Mouse (Mus musculus) C2C12 (cell line): ENCODE data around the gene Car10. TPM values are rescaled to one million over a fixed set of nuclear protein-coding genes. Genes with fewer than 3 reads are reported as not detected.

Experiments used
- H3K27me3 ChIP-seq: one replicate; pipeline ENCODE4 v1.6.1; 2011; ENCODE audit not compliant: control insufficient read depth, insufficient read depth, insufficient read length
- H3K36me3 ChIP-seq: one replicate; pipeline ENCODE4 v1.6.1; 2011; ENCODE audit not compliant: control insufficient read depth, insufficient read depth
- H3K4me3 ChIP-seq: one replicate; pipeline ENCODE4 v1.5.1; 2011; ENCODE audit warnings: mild to moderate bottlenecking, control low read depth; ENCODE audit not compliant: poor library complexity, insufficient read depth, severe bottlenecking
- H3K79me2 ChIP-seq: one replicate; pipeline ENCODE4 v1.6.1; 2011; ENCODE audit not compliant: control insufficient read depth, insufficient read depth
- H3K79me3 ChIP-seq: one replicate; pipeline ENCODE4 v1.6.1; 2011; ENCODE audit warnings: low read depth, control low read depth
- H3ac ChIP-seq: one replicate; pipeline ENCODE3; 2011; ENCODE audit warnings: low read depth; ENCODE audit not compliant: control insufficient read depth, insufficient read length
- CEBPB ChIP-seq: IDR thresholded peaks from one replicate; pipeline ENCODE4 v1.6.1; 2011; ENCODE audit warnings: low read depth, mild to moderate bottlenecking, control low read depth, moderate library complexity
- CTCF ChIP-seq: IDR thresholded peaks from one replicate; pipeline ENCODE4 v1.5.1; 2011; ENCODE audit not compliant: control insufficient read depth, insufficient read depth, insufficient read length
- FOSL1 ChIP-seq: IDR thresholded peaks from one replicate; pipeline ENCODE4 v1.8.0; 2011; ENCODE audit warnings: mild to moderate bottlenecking, low read length; ENCODE audit not compliant: poor library complexity, insufficient read depth, severe bottlenecking
- MAX ChIP-seq: IDR thresholded peaks from one replicate; pipeline ENCODE4 v1.6.1; 2011; ENCODE audit warnings: mild to moderate bottlenecking, control low read depth
- MYOD1 ChIP-seq: IDR thresholded peaks from one replicate; pipeline ENCODE4 v1.6.1; 2011; ENCODE audit warnings: low read depth; ENCODE audit not compliant: control insufficient read depth, insufficient read length
- MYOG ChIP-seq: IDR thresholded peaks from one replicate; pipeline ENCODE4 v1.6.1; 2011; ENCODE audit not compliant: control insufficient read depth, insufficient read length; ENCODE audit errors: extremely low read depth
- USF1 ChIP-seq: IDR thresholded peaks from one replicate; pipeline ENCODE4 v1.6.1; 2011; ENCODE audit warnings: low read depth, mild to moderate bottlenecking, control low read depth, moderate library complexity
- polyA plus RNA-seq: library from polyadenylated mRNA; unstranded; fragments of >200 nt; fragmentation: generic; extraction: Trizol; gene quantifications from one replicate; pipeline ENCODE4 v1.2.1, GENCODE M21; 2012; ENCODE audit warnings: missing spikeins

The Car10 gene
- polyA plus RNA-seq, 1 experiment: not detected

GRCm38 (mm10) chr11:93309981-93310380 is 212.2 kb downstream of the Car10 start:
- Histone ChIP-seq H3K79me2 (no peaks in the 10 kb centered on the region), H3ac (no peak overlapping the region), H3K4me3 (no peak overlapping the region), H3K27me3 (no peaks in the 10 kb centered on the region), H3K36me3 (no peaks in the 10 kb centered on the region), H3K79me3 (no peaks in the 10 kb centered on the region)
- TF ChIP-seq FOSL1 (no peak), MAX (no peak), MYOD1 (no peak), CTCF (no peak), CEBPB (no peak), MYOG (no peak), USF1 (no peak)

GRCm38 (mm10) chr11:93337756-93338155 is 239.9 kb downstream of the Car10 start:
- Histone ChIP-seq H3K79me3 (no peaks in the 10 kb centered on the region), H3K79me2 (no peaks in the 10 kb centered on the region), H3ac (no peak overlapping the region), H3K27me3 (no peaks in the 10 kb centered on the region), H3K36me3 (no peaks in the 10 kb centered on the region), H3K4me3 (no peak overlapping the region)
- TF ChIP-seq MYOG (no peak), MYOD1 (no peak), CTCF (no peak), USF1 (no peak), MAX (no peak), FOSL1 (no peak), CEBPB (no peak)

GRCm38 (mm10) chr11:93343961-93344360 is 246.1 kb downstream of the Car10 start:
- Histone ChIP-seq H3K36me3 (no peaks in the 10 kb centered on the region), H3K79me3 (no peaks in the 10 kb centered on the region), H3ac (no peak overlapping the region), H3K27me3 (no peaks in the 10 kb centered on the region), H3K4me3 (no peak overlapping the region), H3K79me2 (no peaks in the 10 kb centered on the region)
- no peak for TF ChIP-seq CTCF
- TF ChIP-seq USF1: no peak
- TF ChIP-seq CEBPB: no peak
- TF ChIP-seq MAX: no peak
- no peak for TF ChIP-seq MYOG
- no peak for TF ChIP-seq FOSL1
- no peak for TF ChIP-seq MYOD1

GRCm38 (mm10) chr11:93344869-93345268 is 247.0 kb downstream of the Car10 start:
- H3K27me3 ChIP-seq: no peaks in the 10 kb centered on the region
- no peaks in the 10 kb centered on the region for H3K79me3 ChIP-seq
- H3K4me3 ChIP-seq: no peak overlapping the region
- H3ac ChIP-seq: no peak overlapping the region
- TF ChIP-seq USF1 (no peak), MYOD1 (no peak), FOSL1 (no peak)
- no peaks in the 10 kb centered on the region for H3K36me3 ChIP-seq
- no peaks in the 10 kb centered on the region for H3K79me2 ChIP-seq

- H3K4me3 ChIP-seq: no peak overlapping the region
- H3K79me3 ChIP-seq: no peaks in the 10 kb centered on the region
- no peaks in the 10 kb centered on the region for H3K79me2 ChIP-seq
- H3ac ChIP-seq: no peak overlapping the region
- no peaks in the 10 kb centered on the region for H3K36me3 ChIP-seq
- TF ChIP-seq CTCF (no peak), MYOD1 (no peak), USF1 (no peak), MYOG (no peak), MAX (no peak), CEBPB (no peak), FOSL1 (no peak)
- no peaks in the 10 kb centered on the region for H3K27me3 ChIP-seq
Measured at GRCm38 (mm10) chr11:93361576-93361975, 263.7 kb downstream of the Car10 start.

GRCm38 (mm10) chr11:93364171-93364570 is 266.3 kb downstream of the Car10 start:
- Histone ChIP-seq H3ac (no peak overlapping the region), H3K27me3 (no peaks in the 10 kb centered on the region), H3K79me3 (no peaks in the 10 kb centered on the region), H3K4me3 (no peak overlapping the region), H3K79me2 (no peaks in the 10 kb centered on the region), H3K36me3 (no peaks in the 10 kb centered on the region)
- TF ChIP-seq MAX: no peak
- no peak for TF ChIP-seq MYOD1
- no peak for TF ChIP-seq USF1
- no peak for TF ChIP-seq CTCF
- no peak for TF ChIP-seq FOSL1
- TF ChIP-seq CEBPB: no peak
- TF ChIP-seq MYOG: no peak
